Mouse (Mus musculus): Measurements from ENCODE around the gene Pmpcb.

Pmpcb gene

DNA sequence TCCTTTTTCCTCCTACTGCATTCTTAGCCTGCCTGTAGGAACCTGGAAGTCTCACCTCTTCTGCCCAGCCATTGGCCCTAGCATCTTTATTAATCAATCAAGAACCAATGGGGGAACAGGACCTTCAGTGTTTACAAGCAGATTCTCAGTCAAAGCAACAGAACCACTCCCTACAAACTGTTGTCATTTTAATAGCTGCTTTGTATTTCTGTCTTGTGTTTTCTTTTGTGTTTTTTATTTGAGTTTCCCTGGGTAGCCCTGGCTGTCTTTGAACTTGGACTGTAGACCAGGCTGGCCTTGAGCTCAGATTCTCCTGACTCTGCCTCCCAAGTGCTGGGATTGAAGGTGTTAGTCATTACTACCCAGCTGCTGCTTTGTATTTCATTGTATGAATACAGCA is 55.2 kb downstream of the Pmpcb start:
- DNase-seq (ENCODE audit: low spot score in 2 of 2) = no peak

GRCm38 (mm10) chr5:21802907-21803306 is 66.0 kb downstream of the Pmpcb start:
- no peak for DNase-seq (ENCODE audit: low spot score in 2 of 2)

GRCm38 (mm10) chr5:21803691-21804188 is 66.8 kb downstream of the Pmpcb start:
- no peak for DNase-seq (ENCODE audit: low spot score in 2 of 2)

- DNase-seq (ENCODE audit: low spot score in 2 of 2) = no peak
These were observed 67.9 kb downstream of the Pmpcb start for GRCm38 (mm10) chr5:21804837-21805236.
